Mouse (Mus musculus) urinary bladder, adult 2 months (tissue): ENCODE data around the gene Vps53. TPM values are rescaled to one million over a fixed set of nuclear protein-coding genes. Genes with fewer than 3 reads are reported as not detected.
"Not testable (repeated sequence)": the region's sequence is repeated elsewhere in the genome, so short reads cannot be mapped to it uniquely, and the experiment has no call there.

Source experiments
- DNase-seq: peaks from one replicate; pipeline ENCODE4 v3.0.0; 2022; ENCODE audit warnings: low spot score
- polyA plus RNA-seq: library from polyadenylated mRNA; depleted of rRNA; stranded (reverse); fragments of >200 nt; gene quantifications from 2 replicates; pipeline ENCODE4 v1.2.3, GENCODE M21; 2012; rRNA removed

Gene Vps53
- polyA plus RNA-seq, 1 experiment = 37.9 TPM

DNA sequence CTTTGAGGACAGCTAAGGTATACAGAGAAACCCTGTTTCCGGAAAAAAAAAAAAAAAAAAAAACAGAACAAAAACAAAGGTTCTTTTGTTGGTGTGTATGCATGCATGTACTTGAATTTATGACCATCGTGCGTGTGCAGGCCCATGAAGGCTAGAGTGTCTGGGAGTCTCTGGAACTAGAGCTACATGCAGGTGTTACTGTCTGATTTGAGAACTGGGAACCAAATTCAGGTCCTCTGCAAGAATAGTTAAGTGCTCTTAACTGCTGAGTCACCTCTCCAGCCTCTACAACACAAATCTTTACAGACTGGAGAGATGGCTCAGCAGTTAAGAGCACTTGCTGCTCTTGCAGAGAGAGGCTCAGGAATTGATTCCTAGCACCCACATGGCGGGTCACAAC is 163.6 kb downstream of the Vps53 start:
- DNase-seq = no peak

DNA sequence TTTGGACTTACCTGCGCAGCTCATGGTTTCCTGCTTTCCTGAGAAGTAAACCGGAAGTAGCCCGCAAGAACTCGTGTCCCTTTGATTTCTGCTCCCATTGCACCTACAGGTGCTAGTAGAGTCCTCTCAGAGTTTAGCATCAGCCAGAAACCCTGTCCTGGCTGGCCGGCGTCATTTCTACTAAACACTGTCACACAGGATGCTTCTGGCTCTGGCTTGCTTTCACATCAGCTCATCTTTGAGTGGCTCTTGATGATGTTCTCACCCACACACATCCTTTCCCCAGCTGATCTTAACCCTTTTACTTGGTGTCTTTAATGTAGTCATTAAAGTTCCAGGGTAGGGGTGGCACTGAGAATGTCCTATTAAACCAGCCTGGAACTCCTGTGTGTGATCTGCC is 164.2 kb downstream of the Vps53 start:
- no peak for DNase-seq

DNA sequence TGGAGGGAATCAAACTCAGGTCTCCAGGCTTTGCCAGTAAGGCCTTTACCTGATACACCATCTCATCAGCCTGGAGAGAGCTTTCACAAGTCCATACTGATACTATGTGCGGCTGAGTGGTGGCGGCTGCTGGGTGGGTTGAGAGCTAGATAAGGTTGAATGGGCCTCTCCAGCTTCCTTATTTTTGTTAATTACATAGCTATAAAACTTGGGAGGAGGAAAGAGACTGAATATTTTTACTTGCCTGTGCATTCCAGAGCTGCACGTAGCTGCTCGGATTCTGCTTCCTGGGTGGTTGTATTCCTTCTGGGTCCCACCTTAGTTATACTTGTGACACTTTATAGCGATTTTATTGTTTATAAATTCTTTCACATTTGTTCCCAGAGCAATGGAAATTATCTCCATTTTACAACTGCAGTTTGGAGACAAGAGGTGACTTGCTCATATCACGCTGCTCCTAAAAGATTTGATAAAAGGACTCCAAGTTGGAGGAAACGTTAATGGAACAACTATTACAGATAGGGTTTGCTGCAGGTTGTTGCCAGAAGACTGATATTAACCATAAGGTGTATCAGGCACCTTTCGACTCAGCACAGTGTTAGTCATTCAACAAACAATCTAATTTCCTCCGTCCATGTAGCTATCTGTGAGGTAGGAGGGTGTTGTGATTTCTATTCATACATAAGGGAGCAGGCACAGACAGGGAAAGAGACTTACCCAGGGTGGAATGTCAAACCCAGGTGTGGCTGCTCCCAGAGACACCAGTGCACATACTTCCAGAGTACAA is 168.4 kb downstream of the Vps53 start:
- no peak for DNase-seq

DNA sequence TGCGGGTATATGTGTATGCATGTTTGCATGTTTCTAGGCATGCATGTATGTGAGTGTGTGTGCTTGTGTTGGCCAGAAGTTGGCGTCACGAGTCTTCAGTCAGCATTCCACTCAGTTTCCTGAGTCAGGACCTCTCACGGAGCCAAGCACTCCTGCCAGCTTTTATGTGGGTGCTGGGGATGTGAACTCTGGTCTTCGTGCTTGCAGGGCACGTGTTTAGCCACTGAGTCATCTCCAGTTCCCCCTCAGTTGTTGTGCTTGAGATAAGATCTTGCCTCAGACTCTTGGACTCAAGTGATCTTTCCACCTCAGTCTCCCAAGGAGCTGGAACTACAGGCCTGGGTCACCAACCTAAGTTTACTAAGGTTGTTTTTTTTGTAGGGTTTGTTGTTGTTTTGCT is 170.3 kb downstream of the Vps53 start:
- DNase-seq = no peak

DNA sequence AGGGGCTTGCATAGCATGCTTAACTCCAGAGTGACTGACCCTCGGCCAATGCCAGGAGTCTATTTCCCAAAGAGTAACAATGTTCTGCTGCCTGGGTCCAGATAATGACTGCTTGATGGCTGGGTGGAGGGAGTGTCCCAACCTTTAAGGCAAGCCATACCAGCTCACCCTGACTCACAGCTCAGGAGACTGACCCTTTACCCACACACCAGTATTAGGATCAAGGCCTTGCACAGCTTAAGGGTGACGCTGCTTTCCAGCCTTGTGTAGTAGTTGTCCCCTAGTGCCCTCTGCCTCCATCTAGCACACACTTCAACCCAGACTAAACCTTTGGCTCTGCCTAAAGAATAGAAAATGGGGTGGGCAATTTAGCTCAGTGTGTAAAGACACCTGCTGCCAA is 171.3 kb downstream of the Vps53 start:
- DNase-seq = no peak

DNA sequence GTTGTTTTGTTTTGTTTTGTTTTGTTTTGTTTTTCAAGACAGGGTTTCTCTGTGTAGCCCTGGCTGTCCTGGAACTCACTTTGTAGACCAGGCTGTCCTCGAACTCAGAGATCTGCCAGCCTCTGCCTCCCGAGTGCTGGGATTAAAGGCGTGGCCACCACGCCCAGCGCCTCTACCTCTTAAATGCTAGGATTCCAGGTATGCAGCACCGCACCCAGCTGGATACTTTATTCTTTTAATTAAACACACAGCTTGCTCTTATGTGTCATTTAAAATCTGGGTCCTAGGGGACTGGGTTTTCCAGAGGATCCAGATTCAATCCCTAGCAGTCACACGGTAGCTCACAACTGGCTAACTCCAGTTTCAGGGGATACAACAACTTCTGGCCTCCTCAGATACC is 175.2 kb downstream of the Vps53 start:
- DNase-seq = not testable (repeated sequence)

DNA sequence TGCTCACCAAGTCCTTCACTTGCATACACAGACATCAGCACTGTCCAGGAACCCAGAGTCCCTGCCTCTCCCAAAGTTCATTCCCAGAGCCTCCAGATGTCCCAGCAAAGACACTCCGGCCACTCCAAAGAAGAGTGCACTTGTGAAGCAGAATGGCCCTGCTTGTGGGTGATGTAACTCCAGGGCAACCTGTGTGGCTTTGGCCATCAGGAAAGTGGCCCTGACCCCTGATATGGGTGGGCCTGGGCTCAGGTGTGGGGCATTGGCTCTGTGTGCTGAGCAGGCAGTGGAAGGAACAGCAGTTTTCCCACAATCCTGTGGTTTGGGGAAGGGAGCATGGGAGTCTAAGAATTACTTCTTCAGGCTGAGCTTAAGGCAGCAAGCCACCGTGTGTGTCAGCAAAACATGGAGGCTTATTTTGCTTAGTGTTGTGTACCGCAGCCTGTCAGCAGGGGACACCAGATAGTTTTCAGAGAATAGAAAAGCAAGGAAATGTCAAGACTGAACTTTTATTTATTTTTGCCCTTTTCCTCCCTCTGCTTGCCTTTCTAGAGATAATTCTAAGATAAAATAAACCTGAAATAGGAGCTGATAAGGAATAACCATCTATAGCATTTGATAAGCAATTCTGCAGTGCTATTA is 178.1 kb downstream of the Vps53 start:
- DNase-seq = no peak

DNA sequence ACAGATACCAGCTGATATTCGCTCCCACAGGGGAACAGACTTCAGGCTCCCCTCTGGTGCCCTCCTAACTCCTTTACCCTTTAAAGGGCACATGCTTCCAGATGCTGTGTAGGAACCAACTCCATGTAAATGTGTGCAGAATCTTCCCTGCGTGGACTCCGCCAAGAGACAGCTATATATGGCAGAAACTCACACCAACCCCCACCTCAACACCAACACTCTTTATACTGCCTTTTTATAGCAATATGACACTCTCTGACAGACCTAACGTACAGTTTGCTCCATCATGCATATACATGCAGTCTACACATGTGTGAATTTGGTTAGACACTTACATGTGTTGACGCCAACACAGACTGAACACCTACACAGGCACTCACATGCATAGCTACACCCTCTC is 178.7 kb downstream of the Vps53 start:
- no peak for DNase-seq

DNA sequence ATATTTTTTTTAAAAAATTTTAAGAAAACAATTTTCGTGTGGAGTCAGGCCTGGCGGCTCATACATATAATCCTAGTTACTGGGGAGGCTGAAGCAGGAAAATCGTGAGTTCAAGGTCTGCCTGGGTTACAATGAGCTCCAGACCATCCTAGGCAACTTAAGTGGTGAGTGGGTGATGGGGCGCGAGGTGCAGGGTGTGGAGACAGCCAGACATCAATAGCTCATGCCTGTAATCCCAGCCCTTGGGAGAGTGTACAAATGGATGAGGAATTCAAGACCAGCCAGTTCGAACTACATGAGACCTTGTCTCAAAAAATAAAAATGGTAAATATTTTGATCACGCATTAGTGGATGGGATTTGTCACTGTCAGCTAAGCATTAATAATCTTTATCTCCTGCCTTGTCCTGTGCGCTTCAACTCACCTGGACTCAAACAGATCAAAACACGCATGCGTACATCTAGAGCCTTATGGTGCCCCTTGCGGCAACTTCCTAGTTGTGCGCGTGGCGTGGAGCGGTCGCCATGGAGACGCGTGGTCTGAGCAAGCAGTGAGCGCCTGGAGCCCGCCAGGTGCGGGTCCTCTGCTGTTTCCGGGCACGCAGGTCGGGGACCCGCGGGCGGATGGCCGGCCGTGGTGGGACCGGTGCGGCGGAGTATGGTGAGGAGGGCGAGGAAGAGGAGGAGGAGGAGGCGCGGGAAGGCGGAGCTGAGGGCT is 179.8 kb downstream of the Vps53 start, which contains the start of gene 1700016K19Rik:
Gene 1700016K19Rik, plus strand, starts transcription at position 473 of the 716 bp plus-strand sequence.
- DNase-seq = peak; percentile 59

Other genes with a start within 250 kb of the Vps53 start
- gene Rph3al, start 241.2 kb downstream of the Vps53 start, polyA plus RNA-seq = 2.8 TPM in 2 replicates
- gene 1700016K19Rik, start 179.7 kb downstream of the Vps53 start, polyA plus RNA-seq = 0.59 and 0.81 TPM in 2 replicates
- gene Rflnb, start 151.9 kb downstream of the Vps53 start, polyA plus RNA-seq = 23.1 and 25.6 TPM in 2 replicates
- 14.8 and 15.4 TPM in 2 replicates for gene Fam57a, start within 50 bp of the Vps53 start, polyA plus RNA-seq
- 0.19 and 0.39 TPM in 2 replicates for gene Dbil5, start 38.0 kb upstream of the Vps53 start, polyA plus RNA-seq
- 9.6 and 9.9 TPM in 2 replicates for gene Gemin4, start 38.0 kb upstream of the Vps53 start, polyA plus RNA-seq
- gene Mrm3, start 64.1 kb upstream of the Vps53 start, polyA plus RNA-seq = 9.6 and 10.5 TPM in 2 replicates
- 36.0 and 48.4 TPM in 2 replicates for gene Glod4, start 64.1 kb upstream of the Vps53 start, polyA plus RNA-seq
- 59.5 and 71.7 TPM in 2 replicates for gene Nxn, start 219.5 kb upstream of the Vps53 start, polyA plus RNA-seq
- gene Timm22, start 227.3 kb upstream of the Vps53 start, polyA plus RNA-seq = 19.6 and 21.5 TPM in 2 replicates